Mouse (Mus musculus) C2C12 (cell line): ENCODE measurements around the gene C9.

Experiments used
- CTCF ChIP-seq: IDR thresholded peaks from one replicate; pipeline ENCODE4 v1.5.1; 2011; ENCODE audit not compliant: control insufficient read depth, insufficient read depth, insufficient read length
- MAX ChIP-seq: IDR thresholded peaks from one replicate; pipeline ENCODE4 v1.6.1; 2011; ENCODE audit warnings: mild to moderate bottlenecking, control low read depth

DNA sequence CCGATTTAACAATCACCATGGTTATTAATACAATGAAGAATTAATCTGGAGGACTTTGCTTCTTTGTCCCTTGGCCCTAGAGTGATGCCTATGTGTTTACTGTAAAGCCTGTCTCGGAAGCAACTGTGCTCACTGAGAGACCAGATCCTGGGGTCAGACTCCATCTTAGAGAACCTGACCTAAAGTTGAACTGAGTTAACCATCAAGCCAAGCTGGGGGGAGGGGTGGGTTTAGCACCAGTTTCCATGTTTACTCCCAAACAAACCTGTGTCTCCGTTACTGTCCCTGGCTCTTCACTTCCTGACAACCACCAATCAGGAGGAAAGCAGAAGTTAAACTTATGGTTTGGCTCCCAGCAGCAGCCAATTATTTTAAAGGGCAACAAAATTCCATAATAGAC lies 38.4 kb downstream of the C9 start:
- TF ChIP-seq MAX (no peak), CTCF (no peak)
